Mouse (Mus musculus) thymus, adult 2 months (tissue): ENCODE measurements around the gene Sall1.

Experiments used
- CTCF ChIP-seq: fragments of 200-500 bp; IDR thresholded peaks from 2 replicates; pipeline ENCODE4 v1.5.1; 2012; ENCODE audit warnings: mild to moderate bottlenecking, control low read depth, low read length, moderate library complexity, borderline replicate concordance; ENCODE audit not compliant: control insufficient read depth, poor library complexity, insufficient read depth; ENCODE audit errors: extremely low read depth
- POLR2A ChIP-seq: fragments of 200-500 bp; IDR thresholded peaks from 2 replicates; pipeline ENCODE4 v1.6.1; 2012; ENCODE audit warnings: mild to moderate bottlenecking, low read length, control low read depth, moderate library complexity; ENCODE audit not compliant: control insufficient read depth, poor library complexity, insufficient read depth; ENCODE audit errors: extremely low read depth

DNA sequence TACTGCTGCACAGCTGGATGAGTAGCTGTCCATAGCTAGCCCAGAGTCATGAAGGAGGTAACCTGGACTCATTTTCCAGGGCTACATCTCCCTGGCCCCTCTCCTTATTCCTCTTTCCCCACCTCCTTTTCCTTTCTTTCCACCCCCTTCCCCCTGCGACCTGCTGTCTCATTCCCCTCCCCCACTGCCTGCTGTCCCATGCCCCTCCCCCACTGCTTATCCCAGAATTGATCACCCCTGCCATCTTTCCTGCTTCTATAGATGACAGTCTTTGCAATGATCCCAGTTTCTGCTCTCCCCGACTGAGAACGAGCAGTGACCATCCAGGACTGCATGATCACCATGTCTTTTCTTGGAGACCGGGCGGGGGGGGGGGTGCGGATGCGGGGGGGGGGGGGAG, 35.2 kb downstream of the Sall1 start:
- TF ChIP-seq CTCF (no peak), POLR2A (no peak)
